Mouse (Mus musculus): ENCODE results near the gene Rab7b. TPM values are rescaled to one million over a fixed set of nuclear protein-coding genes. Genes with fewer than 3 reads are reported as not detected.

The Rab7b gene
- total RNA-seq, 2 experiments from 2014 or later, result 1.4 to 3.1 TPM

DNA sequence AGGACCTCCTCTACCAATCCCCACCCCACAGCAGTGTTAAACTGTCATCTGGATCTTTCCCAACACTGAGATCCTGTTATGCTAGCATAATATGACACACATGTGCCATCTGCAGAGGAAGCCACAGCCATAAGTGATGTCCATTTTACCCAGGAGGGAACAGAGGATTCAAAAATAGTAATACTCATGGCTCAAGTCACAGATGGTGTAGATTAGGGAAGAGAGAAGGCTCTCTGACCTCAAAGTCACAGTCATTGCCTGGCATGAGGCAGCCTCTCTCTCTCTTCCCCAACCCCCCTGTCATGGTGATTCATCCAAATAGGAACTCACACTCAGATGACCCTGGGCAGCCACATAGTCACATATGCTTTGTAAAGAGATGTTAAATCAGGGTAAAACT is 2.9 kb downstream of the Rab7b start:
- DNase-seq (ENCODE audit: low spot score in 2 of 2), result no peak

DNA sequence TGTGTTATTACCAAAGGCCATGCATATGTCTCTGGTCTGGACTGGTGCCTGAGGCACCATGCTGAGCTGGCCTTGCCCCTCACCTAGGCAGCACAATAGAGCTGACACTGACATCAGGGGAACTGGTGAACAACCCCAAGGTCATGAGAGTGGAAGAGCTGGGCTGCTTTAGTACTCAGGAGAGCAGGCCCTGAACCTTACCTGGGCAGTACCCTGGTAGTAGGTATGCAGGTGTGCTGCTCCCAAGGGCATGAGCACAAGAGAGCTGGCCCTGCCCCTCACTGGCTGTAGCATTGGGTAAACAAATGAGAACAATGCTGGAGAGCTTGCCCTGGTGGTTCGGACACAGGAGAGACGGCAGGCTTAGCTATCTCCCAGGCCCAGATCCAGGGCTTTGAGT is 6.8 kb downstream of the Rab7b start:
- no peak for DNase-seq (ENCODE audit: low spot score in 2 of 2)

DNA sequence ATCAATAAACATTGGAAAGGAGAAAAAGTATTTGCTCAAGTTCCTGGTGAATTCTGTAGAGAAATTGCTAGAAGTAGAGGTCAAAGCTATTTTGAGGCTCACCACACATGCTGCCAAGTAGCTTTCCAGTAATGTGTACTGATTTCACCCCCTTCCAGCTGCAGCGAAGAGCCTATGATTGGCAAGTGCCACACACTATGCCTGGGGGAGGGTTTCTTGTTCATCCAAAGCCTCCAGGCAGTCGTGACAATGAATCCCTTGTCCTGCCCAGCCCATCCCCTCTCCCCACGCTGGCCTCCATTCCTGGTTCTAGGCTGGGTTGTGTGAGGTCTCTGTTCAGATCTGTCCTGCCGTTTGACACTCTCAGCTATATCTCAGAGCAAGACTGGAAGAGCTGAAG is 7.8 kb downstream of the Rab7b start:
- no peak for DNase-seq (ENCODE audit: low spot score in 2 of 2)

DNA sequence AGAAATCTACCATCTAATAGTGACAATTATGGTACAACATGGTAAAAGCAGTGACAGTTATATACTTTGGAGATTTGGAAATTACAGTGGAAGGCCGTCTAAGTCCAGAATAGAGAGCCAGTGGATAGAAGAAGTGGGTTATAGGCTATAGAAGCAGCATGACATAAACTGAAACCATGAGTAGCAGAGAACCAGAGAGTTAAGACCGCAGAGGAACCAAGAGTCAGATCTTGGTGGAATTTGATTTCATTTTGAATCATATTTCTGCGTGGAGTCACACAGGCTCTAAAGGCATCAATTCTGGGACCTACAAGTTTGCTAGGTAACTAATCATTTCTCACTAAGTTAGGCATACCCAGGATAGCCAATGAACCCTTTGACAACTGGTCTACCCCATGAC is 10.3 kb downstream of the Rab7b start:
- DNase-seq (ENCODE audit: low spot score in 2 of 2), result no peak

DNA sequence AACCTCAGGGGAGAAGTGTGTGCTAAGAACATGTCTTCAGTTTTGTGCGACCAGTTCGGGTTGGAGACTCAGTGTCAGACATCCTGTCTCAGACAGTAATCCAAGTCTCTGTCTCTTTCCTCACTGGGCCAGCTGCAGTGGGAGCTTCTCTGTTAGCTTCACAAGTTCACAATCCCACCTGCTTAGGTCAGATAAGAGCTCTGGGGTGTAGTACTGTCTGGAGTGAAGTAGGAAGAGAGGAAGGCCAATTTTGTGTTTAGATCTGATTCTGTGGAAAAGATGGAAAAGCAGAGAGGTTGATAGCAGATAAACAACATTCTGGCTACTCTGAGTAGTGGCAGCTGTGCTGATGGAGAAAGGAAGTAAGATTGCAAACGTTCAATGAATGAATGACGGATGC is 11.1 kb downstream of the Rab7b start:
- DNase-seq (ENCODE audit: low spot score in 2 of 2), result no peak

DNA sequence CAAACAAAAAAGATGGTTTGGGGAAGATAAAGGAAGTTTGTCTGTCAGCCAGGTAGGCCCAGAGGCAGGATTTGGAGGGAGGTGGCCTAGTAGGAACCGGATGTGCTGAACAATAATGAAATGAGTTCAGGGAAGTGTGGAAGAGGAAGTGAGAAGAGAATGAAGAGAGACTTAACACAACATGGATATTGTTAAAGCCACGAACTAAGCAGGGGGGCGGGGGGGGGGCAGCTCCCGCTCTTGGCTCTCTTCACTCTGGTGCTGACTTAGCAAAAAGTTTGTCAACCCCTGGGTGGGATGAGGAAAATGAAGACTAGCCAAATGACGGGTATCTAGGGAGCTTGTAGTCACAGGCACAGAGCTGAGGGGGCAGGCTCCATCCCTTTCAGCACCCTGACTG is 12.0 kb downstream of the Rab7b start:
- no peak for DNase-seq (ENCODE audit: low spot score in 2 of 2)

DNA sequence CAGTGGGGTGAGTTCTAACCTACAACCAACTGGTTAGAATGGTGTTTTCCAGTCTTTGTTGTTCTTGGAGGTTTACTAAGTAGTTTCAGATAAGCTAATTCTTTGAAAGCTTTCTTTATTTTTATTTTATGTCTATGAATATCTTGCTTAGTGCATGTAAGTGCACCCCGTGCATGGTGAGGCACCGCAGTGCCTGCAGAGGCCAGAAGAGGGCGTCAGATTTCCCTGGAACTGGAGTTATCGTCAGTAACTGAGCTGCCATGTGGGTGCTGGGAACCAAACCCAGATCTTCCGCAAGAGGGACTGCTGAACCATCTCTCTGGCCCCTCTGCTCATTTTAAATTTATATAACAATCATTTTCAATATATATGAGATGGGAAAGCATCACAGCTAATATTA is 12.9 kb downstream of the Rab7b start:
- no peak for DNase-seq (ENCODE audit: low spot score in 2 of 2)

DNA sequence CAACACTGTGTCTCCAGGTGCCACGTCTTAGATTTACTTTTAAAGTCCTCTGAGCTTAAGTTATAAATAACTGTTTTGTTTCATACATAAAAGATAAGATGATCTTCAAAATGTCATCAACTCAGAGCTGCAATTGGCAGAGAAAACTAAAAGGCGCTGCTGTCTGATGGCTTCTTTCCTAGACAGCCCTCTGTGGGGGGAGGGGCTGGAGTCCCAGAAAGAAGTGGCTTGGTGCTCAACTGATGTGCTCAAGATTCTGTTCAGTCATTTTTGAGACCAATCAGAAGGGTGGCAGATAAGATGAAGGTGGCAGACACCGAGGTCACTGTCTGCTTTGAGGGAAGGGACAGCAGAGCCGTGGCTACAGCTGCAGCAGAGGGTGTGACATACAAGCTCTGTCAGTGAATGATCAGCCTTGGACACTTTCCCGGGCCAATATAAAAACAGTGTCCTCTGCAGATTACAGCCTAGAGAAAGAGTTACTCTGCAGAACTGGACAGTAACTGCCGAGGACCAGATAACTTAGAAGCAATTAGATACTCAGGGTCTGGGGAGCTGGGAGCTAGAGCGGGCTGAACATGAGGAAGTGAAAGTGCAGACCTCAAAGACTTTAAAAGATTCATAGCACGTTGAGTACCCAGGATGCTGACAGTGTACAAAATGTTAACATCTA is 13.7 kb downstream of the Rab7b start:
- DNase-seq (ENCODE audit: low spot score in 2 of 2), result no peak

DNA sequence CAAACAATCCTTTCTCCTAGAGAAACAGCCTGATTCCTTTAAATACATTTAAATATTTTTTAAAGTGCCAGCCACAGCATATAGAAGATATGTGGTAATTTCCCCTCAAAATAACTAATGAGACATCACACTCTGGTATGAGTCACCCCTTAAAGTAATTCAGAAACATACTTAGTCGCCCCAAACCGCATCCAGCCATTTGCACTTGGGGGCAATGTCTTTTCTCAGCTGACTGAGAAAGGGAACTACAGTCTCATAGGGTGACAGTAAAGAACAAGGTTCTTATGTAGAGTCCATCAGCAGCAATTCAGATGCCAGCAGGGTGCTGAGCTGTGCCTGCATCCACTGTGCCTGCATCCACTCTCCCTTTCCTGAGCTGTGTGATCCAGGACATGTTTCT is 15.0 kb downstream of the Rab7b start:
- no peak for DNase-seq (ENCODE audit: low spot score in 2 of 2)

DNA sequence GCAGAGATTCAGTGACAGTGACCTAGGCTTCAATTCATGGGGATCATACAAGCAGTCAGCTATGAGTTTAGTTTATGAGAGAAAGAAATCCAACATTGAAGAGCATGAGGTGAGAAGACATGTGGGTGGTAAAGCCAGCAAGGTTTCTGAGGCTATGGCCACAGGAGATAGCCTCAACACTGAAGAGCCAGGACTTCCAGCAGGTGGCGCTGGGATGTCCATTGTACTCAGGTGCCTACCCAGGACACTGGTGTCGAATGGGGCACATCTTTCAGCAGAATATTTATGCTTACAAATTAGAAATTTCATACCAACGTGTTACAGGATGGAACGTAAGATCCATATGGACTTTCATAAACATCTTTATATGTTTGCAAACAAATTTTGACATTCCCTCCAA is 19.8 kb downstream of the Rab7b start:
- peak; percentile 57 to 74 for DNase-seq (ENCODE audit: low spot score in 2 of 2)

DNA sequence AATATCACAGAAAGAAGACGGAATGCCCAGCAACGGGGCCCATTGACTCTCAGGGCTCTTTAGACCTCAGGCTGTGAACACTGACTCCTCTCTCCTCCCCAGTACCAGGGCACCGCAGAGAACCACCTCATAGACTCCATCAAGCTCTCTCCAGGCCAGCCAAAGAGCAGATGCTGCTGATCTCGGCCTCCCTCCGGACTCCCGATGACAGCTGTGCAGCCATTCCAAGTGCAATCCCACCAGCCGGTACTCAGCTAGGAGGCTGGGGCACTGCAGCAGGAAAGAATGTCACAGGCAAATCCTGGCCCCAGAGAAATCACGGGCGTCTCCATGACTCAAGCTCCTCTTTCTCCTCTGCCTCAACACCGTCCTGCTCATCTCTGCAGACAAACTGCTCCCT is 23.0 kb downstream of the Rab7b start:
- DNase-seq (ENCODE audit: low spot score in 2 of 2), result no peak

DNA sequence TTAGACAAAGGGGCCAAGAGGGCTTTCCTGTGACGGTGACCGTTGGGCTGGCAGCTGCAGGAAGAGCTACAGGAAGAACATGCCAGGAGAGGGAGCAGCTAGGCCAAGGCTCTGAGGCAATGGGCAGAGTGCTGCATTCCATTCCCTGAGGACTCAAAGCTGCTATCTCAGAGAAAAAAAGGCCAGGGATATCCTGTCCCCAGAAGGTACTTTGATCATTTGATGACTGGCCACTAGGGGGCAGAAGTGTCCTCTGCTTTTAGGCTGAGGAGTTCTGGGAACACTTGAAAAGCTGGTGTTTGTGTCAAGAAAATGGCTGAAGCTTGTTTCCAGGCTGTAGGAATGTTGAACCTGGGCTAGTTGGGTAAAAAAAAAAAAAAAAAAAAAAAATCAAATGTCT is 23.9 kb downstream of the Rab7b start:
- peak; percentile 87 to 95 for DNase-seq (ENCODE audit: low spot score in 2 of 2)

DNA sequence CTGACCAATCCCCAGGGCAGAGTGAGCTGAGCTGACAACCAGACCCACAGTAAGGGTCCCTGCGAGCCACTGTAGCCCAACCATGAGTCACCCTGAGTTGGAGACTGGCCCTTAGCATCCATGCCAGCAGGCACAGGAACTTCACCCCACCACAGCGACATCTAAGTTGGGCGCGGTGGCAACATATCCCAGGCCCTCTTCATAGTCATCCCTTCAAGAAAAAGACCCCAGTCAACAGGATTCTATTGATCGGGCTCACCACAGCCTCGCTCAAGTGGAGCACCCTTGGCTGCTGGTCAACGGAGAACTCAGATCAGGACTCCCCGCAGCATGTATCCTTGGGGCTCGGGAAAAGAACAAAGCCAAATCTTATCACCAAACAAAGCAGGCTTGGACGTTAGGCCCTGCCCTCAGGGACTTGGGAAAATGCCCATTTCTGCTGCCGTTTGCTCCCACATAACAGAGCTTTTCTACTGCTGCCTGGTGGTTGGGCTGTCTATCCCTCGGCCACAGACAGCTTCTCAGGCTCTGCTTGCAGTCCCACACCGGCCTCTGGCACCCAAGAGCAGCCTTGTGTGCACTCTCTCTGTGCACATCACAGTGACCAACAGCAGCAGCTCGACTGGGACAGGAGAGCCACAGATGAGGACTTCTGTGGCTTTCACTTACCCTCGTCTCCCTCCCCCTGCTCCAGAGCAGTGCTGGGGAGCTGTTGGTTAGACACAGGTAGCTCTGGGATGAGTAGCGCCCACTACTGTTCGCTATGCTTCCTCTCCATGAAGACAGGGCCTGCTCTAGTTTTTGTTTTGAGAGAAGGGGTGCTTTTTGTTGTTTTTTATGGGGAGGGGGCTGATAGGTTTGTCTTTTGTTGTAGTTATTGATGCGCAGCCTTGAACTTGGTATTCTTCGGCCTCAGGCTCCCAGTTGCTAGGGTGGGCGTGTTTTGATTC is 26.2 kb downstream of the Rab7b start:
- no peak for DNase-seq (ENCODE audit: low spot score in 2 of 2)

DNA sequence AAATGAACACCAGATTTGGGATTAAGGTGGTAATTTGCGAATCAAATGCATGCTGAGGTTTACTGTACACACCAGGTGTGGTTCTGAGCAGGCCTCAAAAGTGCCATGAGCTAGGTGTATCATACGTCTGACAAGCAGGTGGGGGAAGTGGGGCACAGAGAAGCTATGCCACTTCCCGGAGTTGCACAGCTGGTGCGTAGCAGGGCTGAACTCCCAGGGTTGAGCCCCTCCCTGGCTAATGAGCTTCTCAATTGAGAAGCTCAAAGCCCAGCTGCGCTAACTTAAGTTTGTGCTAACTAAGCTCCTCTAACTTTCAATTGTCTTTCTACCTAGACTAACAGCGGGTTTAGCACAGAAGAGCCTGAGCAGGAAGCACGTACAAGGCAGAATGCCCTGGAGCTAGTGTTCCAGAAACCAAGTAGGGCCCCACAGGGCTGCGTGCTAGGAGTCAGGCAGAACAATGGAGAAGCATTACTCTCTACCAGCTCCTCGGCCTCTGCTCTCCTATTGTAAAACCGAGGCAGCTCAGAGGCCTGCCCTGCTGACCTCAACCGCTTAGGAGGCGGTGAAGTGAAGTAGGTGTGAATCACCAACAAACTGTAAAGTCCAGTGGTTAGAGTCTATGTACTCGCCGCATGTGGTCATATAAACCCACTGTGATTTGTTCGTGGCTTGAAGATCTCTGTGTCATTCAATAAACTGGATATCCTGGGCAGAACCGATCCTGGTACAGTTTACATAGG is 30.6 kb downstream of the Rab7b start:
- DNase-seq (ENCODE audit: low spot score in 2 of 2), result no peak

DNA sequence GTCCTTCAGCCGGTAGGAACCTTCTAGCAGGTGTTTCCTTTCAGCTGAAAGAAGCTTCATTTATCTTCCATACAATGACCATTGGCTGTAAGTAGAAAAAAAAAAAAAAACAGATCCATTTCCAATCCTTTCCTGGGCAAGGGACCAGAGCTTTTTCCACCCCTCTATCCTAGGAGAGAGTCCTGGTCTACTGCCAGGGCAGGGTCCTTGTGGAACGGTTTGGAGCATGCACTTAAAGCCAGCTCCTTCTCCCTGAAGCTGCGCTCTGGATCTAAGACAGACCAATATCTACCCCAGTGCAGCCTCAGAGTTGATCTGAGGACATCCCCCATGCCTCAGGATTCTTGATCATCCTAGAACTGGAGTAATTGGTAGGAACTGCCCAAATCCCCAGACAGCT is 33.5 kb downstream of the Rab7b start:
- DNase-seq (ENCODE audit: low spot score in 2 of 2), result no peak

DNA sequence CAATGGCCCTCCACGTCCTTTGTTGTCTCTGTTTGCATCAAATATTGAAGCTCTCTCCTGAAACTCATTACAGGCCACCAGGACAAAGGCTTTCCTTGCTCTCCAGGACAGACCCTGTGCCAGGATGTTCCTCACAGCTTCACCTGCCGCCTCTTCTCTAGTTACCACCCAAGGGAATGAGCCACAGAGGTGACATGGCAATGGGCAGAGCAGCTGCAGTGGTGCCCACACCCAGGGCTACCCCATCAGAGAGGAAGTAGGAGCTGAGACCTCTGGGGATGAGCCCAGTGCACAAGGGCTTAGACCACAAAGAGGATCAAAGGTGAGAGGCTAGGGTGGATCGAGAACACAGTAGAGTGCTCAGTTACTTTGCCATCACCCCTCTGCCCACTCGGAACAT is 35.1 kb downstream of the Rab7b start:
- no peak for DNase-seq (ENCODE audit: low spot score in 2 of 2)

DNA sequence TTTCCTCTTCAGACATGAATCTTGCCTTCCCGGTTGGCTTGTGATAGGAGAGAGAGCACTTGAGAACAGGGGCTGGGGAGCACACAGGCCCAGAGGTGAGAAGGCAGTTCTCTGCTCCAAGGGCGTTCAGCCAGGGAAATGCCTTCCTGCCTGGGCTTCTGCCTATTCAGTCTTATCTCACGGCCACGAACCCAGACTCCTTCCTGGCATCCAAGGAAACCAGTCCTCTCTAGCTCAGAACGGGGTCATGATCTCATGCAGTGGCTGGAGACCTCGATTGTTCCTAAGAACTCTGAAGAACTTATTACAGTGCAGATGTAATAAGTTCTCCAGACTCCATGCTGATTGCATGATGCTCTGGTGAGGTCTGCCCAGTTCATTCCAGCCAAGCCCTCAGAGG is 38.1 kb downstream of the Rab7b start:
- DNase-seq (ENCODE audit: low spot score in 2 of 2), result no peak

DNA sequence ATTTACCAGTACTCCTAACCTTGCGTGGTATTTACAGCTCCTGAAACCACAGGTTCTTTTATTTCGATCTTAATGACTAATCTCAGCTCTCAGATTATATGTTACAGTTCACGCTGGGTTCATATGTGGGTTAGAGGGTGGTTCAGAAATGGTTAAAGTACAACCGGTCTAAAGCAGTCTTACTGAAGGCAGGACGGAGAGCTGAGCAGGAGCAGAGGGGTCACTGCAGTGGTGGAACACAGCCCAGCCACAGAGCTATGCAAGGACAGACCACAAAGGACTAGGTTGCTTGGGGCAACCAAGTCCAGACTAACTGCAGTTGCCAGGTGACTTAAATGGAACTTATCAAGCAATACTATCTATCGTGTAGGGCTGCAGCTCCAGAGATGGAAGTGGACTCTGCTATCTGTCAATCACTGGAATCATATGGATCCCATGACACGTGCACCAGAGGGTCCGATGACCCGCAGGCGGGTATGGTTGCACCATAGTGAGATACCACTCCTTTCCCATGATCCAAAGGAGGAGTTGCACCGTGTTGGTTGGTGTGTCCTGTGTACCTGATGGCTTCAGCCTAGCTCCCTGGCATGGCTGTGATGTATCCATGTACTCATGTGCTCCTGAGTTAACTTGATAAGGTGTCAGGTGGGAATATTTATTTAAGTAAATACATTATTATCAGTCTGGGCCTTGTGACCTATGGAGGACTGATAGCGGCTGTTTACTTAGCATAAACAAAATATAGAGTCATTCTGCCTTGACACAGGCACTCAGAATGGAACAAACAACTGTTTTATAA is 42.3 kb downstream of the Rab7b start:
- no peak for DNase-seq (ENCODE audit: low spot score in 2 of 2)

DNA sequence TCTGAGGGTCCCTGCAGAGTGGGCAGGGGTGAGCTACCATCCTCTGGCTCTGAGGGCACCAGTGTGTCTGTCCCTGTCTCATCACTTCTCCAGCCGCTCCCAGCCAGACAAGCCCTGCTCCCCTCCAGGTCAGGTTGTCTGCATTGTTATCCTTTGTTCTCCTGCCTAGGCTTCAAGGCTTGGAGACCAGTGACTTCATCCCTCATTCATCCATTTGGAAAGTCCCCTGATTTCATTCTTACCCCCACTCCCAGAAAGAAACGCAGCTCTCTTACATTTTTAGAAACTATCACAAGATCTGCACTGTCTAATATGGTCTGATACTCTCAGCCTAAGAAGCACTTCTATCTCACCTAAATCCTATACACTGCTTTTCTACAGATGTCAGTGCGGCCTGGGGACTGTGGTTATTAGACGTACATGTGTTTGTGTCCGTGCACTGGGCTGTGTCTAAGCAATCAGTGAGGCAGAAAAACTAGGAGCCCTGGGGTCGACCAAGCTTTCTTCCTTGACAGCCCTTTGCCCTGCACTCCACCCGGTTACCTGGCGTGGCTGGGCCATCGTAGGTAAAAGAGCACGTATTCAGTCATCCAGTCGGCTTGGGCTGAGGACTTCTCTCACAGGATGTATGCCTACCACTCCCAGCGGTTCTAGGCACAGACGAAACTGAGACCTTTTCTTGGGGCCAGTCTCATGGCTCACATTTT is 45.1 kb downstream of the Rab7b start:
- no peak for DNase-seq (ENCODE audit: low spot score in 2 of 2)

DNA sequence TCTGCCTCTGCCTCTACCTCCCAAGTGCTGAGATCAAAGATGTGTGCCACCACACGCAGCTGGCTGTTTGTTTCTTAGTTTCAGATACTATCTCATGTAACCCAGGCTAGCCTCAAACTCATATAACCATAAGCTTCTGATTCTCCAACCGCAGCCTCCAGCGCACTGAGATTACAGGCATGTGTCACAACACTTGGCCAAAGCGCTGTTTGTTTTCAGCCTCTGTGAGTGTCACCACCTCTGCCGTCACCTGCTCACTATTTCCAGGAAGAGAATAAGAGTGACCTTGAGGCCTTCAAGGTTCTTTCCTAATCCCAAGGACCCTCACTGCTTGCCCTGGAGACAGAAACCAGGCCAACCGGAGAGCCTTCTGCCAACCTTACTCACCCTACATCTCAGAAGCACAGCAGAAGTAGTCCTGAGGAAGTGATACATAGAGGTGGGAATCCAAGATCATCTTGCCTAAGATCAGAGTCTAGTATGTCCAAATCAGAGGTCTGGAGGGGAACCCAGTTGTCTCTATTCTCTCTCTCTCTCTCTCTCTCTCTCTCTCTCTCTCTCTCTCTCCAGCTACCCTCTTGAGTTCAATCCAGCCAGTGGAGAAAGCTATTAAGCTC is 46.3 kb downstream of the Rab7b start:
- no peak for DNase-seq (ENCODE audit: low spot score in 2 of 2)

Data from left cerebral cortex, adult 18-20 months (tissue).